Mouse (Mus musculus): ENCODE data around the gene Cluap1.

DNA sequence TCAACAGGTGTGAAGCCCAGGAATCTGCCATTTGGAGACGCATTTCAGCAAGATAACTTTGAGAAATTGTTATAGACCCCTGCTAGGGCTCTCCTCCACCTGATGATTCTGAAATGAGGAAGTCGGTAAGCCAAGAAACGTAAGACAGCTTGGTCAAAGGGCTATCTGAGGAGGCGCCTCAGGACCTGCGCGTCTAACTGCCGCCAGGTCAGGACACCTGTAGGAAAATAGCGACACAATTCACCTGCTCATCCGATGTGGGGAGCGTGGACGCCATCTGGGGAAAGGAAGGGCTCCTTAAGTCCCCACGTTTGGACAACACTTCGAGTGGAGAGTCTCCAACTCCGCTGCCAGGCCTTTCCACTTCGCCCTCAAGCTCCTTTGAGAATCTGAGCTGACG, 36.8 kb upstream of the Cluap1 start:
- TF ChIP-seq EP300 (optimal IDR thresholded peaks at IDR 0.05) (no peak), CTCF (IDR thresholded peaks at IDR 0.05; ENCODE audit: low read depth) (no peak)

All from stomach, postnatal 0 days (tissue).